Mouse (Mus musculus) bone marrow, adult 2 months (tissue): ENCODE measurements around the gene Pygl.

Experiments used
- CTCF ChIP-seq: fragments of 200-500 bp; IDR thresholded peaks from 2 replicates; pipeline ENCODE4 v1.5.1; 2011; ENCODE audit warnings: low read length, control low read depth; ENCODE audit not compliant: control insufficient read depth, insufficient read depth
- POLR2A ChIP-seq: fragments of 200-500 bp; IDR thresholded peaks from 2 replicates; pipeline ENCODE4 v1.6.1; 2011; ENCODE audit warnings: low read depth, mild to moderate bottlenecking, control low read depth, low read length, borderline replicate concordance; ENCODE audit not compliant: control insufficient read depth

DNA sequence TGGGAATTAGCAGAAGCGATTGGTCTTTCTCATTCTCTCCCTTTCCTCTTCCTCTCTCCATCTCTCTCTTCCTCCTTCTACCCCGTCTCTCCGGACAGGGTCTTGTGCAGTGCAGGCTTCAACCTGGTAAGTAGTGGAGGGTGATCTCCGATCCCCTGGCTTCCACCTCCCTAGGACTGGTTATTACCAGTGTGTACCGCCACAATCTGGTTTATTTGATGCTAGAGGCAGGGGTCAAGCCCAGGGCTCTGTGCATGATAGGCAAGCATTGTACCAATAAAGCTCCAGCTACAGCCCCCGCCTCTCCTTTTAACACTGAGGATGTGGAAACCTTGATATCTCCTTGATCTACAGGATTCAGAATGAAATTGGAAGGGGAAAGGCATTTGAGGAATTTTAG, 17.7 kb downstream of the Pygl start:
- TF ChIP-seq CTCF (no peak), POLR2A (no peak)
